Mouse (Mus musculus) kidney, postnatal 0 days (tissue): Measurements from ENCODE around the gene B3galt4. TPM values are rescaled to one million over a fixed set of nuclear protein-coding genes. Genes with fewer than 3 reads are reported as not detected.

Experiments used
- ATAC-seq: fragments of 200-750 bp; cut with Nextera tagmentation; replicated peaks from 2 replicates; pipeline ENCODE4 v1.8.0; 2017; ENCODE audit warnings: low read depth, moderate number of reproducible peaks, moderate TSS enrichment, moderate library complexity; ENCODE audit not compliant: low FRiP score
- DNase-seq: peaks from one replicate; pipeline ENCODE4 v3.0.0-alpha.2; 2016; ENCODE audit warnings: low spot score
- H3K27ac ChIP-seq: fragments of 300-500 bp; sonication (generic); 2 replicates; pipeline ENCODE4 v1.5.1; 2014; ENCODE audit warnings: mild to moderate bottlenecking
- H3K27me3 ChIP-seq: fragments of 300-500 bp; sonication (generic); 2 replicates; pipeline ENCODE4 v1.6.1; 2014; ENCODE audit warnings: low read length, mixed read lengths; ENCODE audit not compliant: insufficient read depth
- H3K36me3 ChIP-seq: fragments of 300-500 bp; sonication (generic); 2 replicates; pipeline ENCODE4 v1.6.1; 2014; ENCODE audit warnings: low read length, mixed read lengths; ENCODE audit not compliant: insufficient read depth
- H3K4me1 ChIP-seq: fragments of 300-500 bp; sonication (generic); replicated peaks from 2 replicates; pipeline ENCODE4 v1.6.1; 2014; ENCODE audit warnings: antibody characterized with exemption, low read length, mixed read lengths; ENCODE audit not compliant: insufficient read depth
- H3K4me2 ChIP-seq: fragments of 300-500 bp; sonication (generic); 2 replicates; pipeline ENCODE4 v1.6.1; 2014; ENCODE audit warnings: mild to moderate bottlenecking, low read length, moderate library complexity, mixed read lengths
- H3K4me3 ChIP-seq: fragments of 300-500 bp; sonication (generic); replicated peaks from 2 replicates; pipeline ENCODE4 v1.5.1; 2014; ENCODE audit warnings: low read depth, low read length
- H3K9ac ChIP-seq: fragments of 300-500 bp; sonication (generic); 2 replicates; pipeline ENCODE4 v1.6.1; 2014; ENCODE audit warnings: low read depth, low read length
- H3K9me3 ChIP-seq: fragments of 300-500 bp; sonication (generic); replicated peaks from 2 replicates; pipeline ENCODE4 v1.6.1; 2016; ENCODE audit warnings: low read length, inconsistent platforms, mixed read lengths
- CTCF ChIP-seq: IDR thresholded peaks from 2 replicates; pipeline ENCODE4 v1.5.1; 2016; ENCODE audit warnings: antibody characterized with exemption, low read depth, mild to moderate bottlenecking, moderate library complexity
- WGBS: fragments of 180-500 bp; shearing (Covaris S2); extraction: QIAGEN DNeasy Blood & Tissue Kit; methylation state at CpG from one replicate; pipeline ENCODE4 v1.1.7; 2014; 5-methylcytosine and 5-hydroxymethylcytosine counted together
- polyA plus RNA-seq: library from polyadenylated mRNA; unstranded; fragments of >200 nt; fragmentation: Nextera tagmentation; extraction: Ambion mirVana; gene quantifications from 2 replicates; pipeline ENCODE4 v1.2.1, GENCODE M21; 2015

B3galt4 gene
- polyA plus RNA-seq, 1 experiment from 2014 or later: 6.7 TPM

- Histone ChIP-seq H3K9ac (no peak overlapping the region), H3K4me1 (peaks cover 6% of the 10 kb centered on the region), H3K9me3 (no peaks in the 10 kb centered on the region), H3K4me2 (peak overlapping the region; percentile 95), H3K4me3 (peak overlapping the region; percentile 72; the same call in 1 of the 2 replicates), H3K27ac (peak overlapping the region; percentile 90; the same call in 1 of the 2 replicates), H3K27me3 (no peaks in the 10 kb centered on the region), H3K36me3 (peaks cover 9% of the 10 kb centered on the region)
- DNase-seq (no peak), ATAC-seq (no peak)
- no peak for TF ChIP-seq CTCF
- 65% methylated on average over 37 of the region's 37 CpGs for WGBS
Measured at GRCm38 (mm10) chr17:33918293-33919203, 32.7 kb downstream of the B3galt4 start.

GRCm38 (mm10) chr17:33917656-33918292, 33.5 kb downstream of the B3galt4 start:
- H3K4me3 ChIP-seq: no peak overlapping the region
- H3K9me3 ChIP-seq: no peaks in the 10 kb centered on the region
- H3K9ac ChIP-seq: no peak overlapping the region
- no peaks in the 10 kb centered on the region for H3K27me3 ChIP-seq
- no peak overlapping the region for H3K27ac ChIP-seq
- WGBS: 82% methylated on average over 18 of the region's 18 CpGs
- no peak for TF ChIP-seq CTCF
- DNase-seq (no peak), ATAC-seq (no peak)
- no peak overlapping the region for H3K4me2 ChIP-seq
- H3K4me1 ChIP-seq: peaks cover 6% of the 10 kb centered on the region
- H3K36me3 ChIP-seq: peaks cover 15% of the 10 kb centered on the region

- WGBS: 68% methylated on average over 31 of the region's 31 CpGs
- peak overlapping the region; percentile 69 for H3K9ac ChIP-seq
Measured at GRCm38 (mm10) chr17:33916847-33917655, 34.2 kb downstream of the B3galt4 start.

GRCm38 (mm10) chr17:33916294-33916693, 35.0 kb downstream of the B3galt4 start:
- peaks cover 12% of the 10 kb centered on the region for H3K4me1 ChIP-seq
- H3K27me3 ChIP-seq: no peaks in the 10 kb centered on the region
- DNase-seq (peak; percentile 70), ATAC-seq (no peak)
- peak overlapping the region; percentile 69 for H3K9ac ChIP-seq
- H3K36me3 ChIP-seq: peaks cover 27% of the 10 kb centered on the region
- WGBS: under 1% methylated on average over 13 of the region's 20 CpGs
- peak overlapping the region; percentile 70 for H3K4me2 ChIP-seq
- peak overlapping the region; percentile 63 for H3K4me3 ChIP-seq
- peak overlapping the region; percentile 82 for H3K27ac ChIP-seq
- TF ChIP-seq CTCF: no peak
- no peaks in the 10 kb centered on the region for H3K9me3 ChIP-seq

More at GRCm38 (mm10) chr17:33916847-33917655, 34.2 kb downstream of the B3galt4 start:
- Histone ChIP-seq H3K27me3 (no peaks in the 10 kb centered on the region), H3K36me3 (peaks cover 20% of the 10 kb centered on the region), H3K9me3 (no peaks in the 10 kb centered on the region), H3K27ac (no peak overlapping the region), H3K4me1 (peaks cover 6% of the 10 kb centered on the region), H3K4me2 (peak overlapping the region; percentile 70), H3K4me3 (peak overlapping the region; percentile 63)
- ATAC-seq (no peak), DNase-seq (no peak)
- no peak for TF ChIP-seq CTCF

- Histone ChIP-seq H3K4me3 (peak within 1 kb of the TSS; percentile 63), H3K27ac (peak within 1 kb of the TSS; percentile 82), H3K9ac (peak within 1 kb of the TSS; percentile 69), H3K27me3 (no peaks in the 10 kb centered on the region), H3K36me3 (peaks cover 30% of the 10 kb centered on the region), H3K9me3 (no peaks in the 10 kb centered on the region), H3K4me1 (peaks cover 12% of the 10 kb centered on the region), H3K4me2 (peak within 1 kb of the TSS; percentile 70)
- ATAC-seq: peak; percentile 90
- peak; percentile 99 for DNase-seq
- WGBS: under 1% methylated on average over 34 of the region's 34 CpGs
- no peak for TF ChIP-seq CTCF
Measured at GRCm38 (mm10) chr17:33915671-33916250, 35.5 kb downstream of the B3galt4 start, which contains the start of the genes Tapbp and Zbtb22. Gene Tapbp, plus strand, starts transcription at chr17:33915899. Gene Zbtb22, plus strand, starts transcription at chr17:33915904.
